Mouse (Mus musculus): ENCODE data around the gene Dsn1. TPM values are rescaled to one million over a fixed set of nuclear protein-coding genes. Genes with fewer than 3 reads are reported as not detected.

Dsn1 gene
- total RNA-seq, 2 experiments from 2014 or later = 7.7 to 10.5 TPM

GRCm38 (mm10) chr2:156974967-156975366 lies 32.0 kb downstream of the Dsn1 start:
- intact Hi-C loops (cut with DNase I) = no loop called here

GRCm38 (mm10) chr2:156973316-156974100 lies 33.4 kb downstream of the Dsn1 start:
- peak; percentile 21 to 23 for DNase-seq
- intact Hi-C loops (cut with DNase I) = no loop called here

More at GRCm38 (mm10) chr2:156974967-156975366, 32.0 kb downstream of the Dsn1 start:
- DNase-seq = peak; percentile 14 to 22

- intact Hi-C loops (cut with DNase I) = no loop called here
Observed at GRCm38 (mm10) chr2:156970253-156970652, 36.7 kb downstream of the Dsn1 start.

GRCm38 (mm10) chr2:156968501-156968900 lies 38.5 kb downstream of the Dsn1 start:
- no peak for DNase-seq
- intact Hi-C loops (cut with DNase I) = no loop called here

More at GRCm38 (mm10) chr2:156970253-156970652, 36.7 kb downstream of the Dsn1 start:
- no peak for DNase-seq

GRCm38 (mm10) chr2:156967388-156967787 lies 39.6 kb downstream of the Dsn1 start:
- DNase-seq = peak; percentile 34 to 35

GRCm38 (mm10) chr2:156963891-156964290 lies 43.1 kb downstream of the Dsn1 start:
- DNase-seq = no peak
- intact Hi-C loops (cut with DNase I) = no loop called here

More at GRCm38 (mm10) chr2:156967388-156967787, 39.6 kb downstream of the Dsn1 start:
- intact Hi-C loops (cut with DNase I) = no loop called here

- intact Hi-C loops (cut with DNase I) = no loop called here
- no peak for DNase-seq
Observed at GRCm38 (mm10) chr2:156958496-156959252, 48.3 kb downstream of the Dsn1 start.

GRCm38 (mm10) chr2:156957035-156957434 lies 49.9 kb downstream of the Dsn1 start:
- intact Hi-C loops (cut with DNase I) = no loop called here

GRCm38 (mm10) chr2:156956306-156956705 lies 50.6 kb downstream of the Dsn1 start:
- intact Hi-C loops (cut with DNase I) = no loop called here
- DNase-seq = no peak

More at GRCm38 (mm10) chr2:156957035-156957434, 49.9 kb downstream of the Dsn1 start:
- no peak for DNase-seq

- DNase-seq = no peak
- intact Hi-C loops (cut with DNase I) = no loop called here
Observed at GRCm38 (mm10) chr2:156954463-156954862, 52.5 kb downstream of the Dsn1 start.

GRCm38 (mm10) chr2:156951301-156952094 lies 55.5 kb downstream of the Dsn1 start:
- intact Hi-C loops (cut with DNase I) = no loop called here
- DNase-seq = no peak

- DNase-seq = no peak
- intact Hi-C loops (cut with DNase I) = no loop called here
Observed at GRCm38 (mm10) chr2:156950816-156951215, 56.1 kb downstream of the Dsn1 start.

Other genes starting within 250 kb of the Dsn1 start
- gene Myl9, start 231.7 kb downstream of the Dsn1 start, total RNA-seq (2021) = 100 to 1,000 TPM; 391 to 523 TPM
- gene Tgif2, start 167.1 kb downstream of the Dsn1 start, total RNA-seq (2021) = 1 to 10 TPM; 5.0 to 7.3 TPM
- gene 4930518I15Rik, start 149.2 kb downstream of the Dsn1 start, total RNA-seq (2021) = 1 to 10 TPM; 1.1 to 1.2 TPM
- gene Rab5if, start 144.0 kb downstream of the Dsn1 start, total RNA-seq (2021) = 100 to 1,000 TPM; 130 to 132 TPM
- under 1 TPM in 1 of 2 experiments, not detected in 1; 0.10 TPM for gene Sla2, start 120.0 kb downstream of the Dsn1 start, total RNA-seq (2021)
- 10 to 100 TPM; 25.9 to 26.5 TPM for gene Ndrg3, start 15.1 kb downstream of the Dsn1 start, total RNA-seq (2021)
- gene Soga1, start 72.1 kb upstream of the Dsn1 start, total RNA-seq (2021) = 10 to 100 TPM; 33.3 to 34.6 TPM
- not detected for gene Tldc2, start 79.9 kb upstream of the Dsn1 start, total RNA-seq (2021)
- gene Samhd1, start 128.1 kb upstream of the Dsn1 start, total RNA-seq (2021) = 10 to 100 TPM; 20.5 to 25.3 TPM
- gene Rbl1, start 197.4 kb upstream of the Dsn1 start, total RNA-seq (2021) = 1 to 10 TPM; 8.7 to 9.2 TPM

Measured in heart, postnatal 10 days (tissue).